Mouse (Mus musculus) kidney, embryonic 15.5 days (tissue): Measurements from ENCODE around the gene Phyhd1. TPM values are rescaled to one million over a fixed set of nuclear protein-coding genes. Genes with fewer than 3 reads are reported as not detected.

Experiments
- ATAC-seq: fragments of 200-750 bp; cut with Nextera tagmentation; replicated peaks from 2 replicates; pipeline ENCODE4 v1.8.0; 2017; ENCODE audit warnings: moderate TSS enrichment; ENCODE audit not compliant: low FRiP score
- H3K27ac ChIP-seq: fragments of 300-500 bp; sonication (generic); 2 replicates; pipeline ENCODE4 v1.5.1; 2015; ENCODE audit warnings: mild to moderate bottlenecking, inconsistent platforms
- H3K27me3 ChIP-seq: fragments of 300-500 bp; sonication (generic); 2 replicates; pipeline ENCODE4 v1.6.1; 2015; ENCODE audit warnings: inconsistent platforms
- H3K36me3 ChIP-seq: fragments of 300-500 bp; sonication (generic); 2 replicates; pipeline ENCODE4 v1.6.1; 2015; ENCODE audit warnings: inconsistent platforms
- H3K4me1 ChIP-seq: fragments of 300-500 bp; sonication (generic); 2 replicates; pipeline ENCODE4 v1.6.1; 2015; ENCODE audit warnings: inconsistent platforms
- H3K4me2 ChIP-seq: fragments of 300-500 bp; sonication (generic); 2 replicates; pipeline ENCODE4 v1.6.1; 2015; ENCODE audit warnings: moderate library complexity, mild to moderate bottlenecking, inconsistent platforms
- H3K4me3 ChIP-seq: fragments of 300-500 bp; sonication (generic); replicated peaks from 2 replicates; pipeline ENCODE4 v1.5.1; 2015; ENCODE audit warnings: mild to moderate bottlenecking, inconsistent platforms
- H3K9ac ChIP-seq: fragments of 300-500 bp; sonication (generic); 2 replicates; pipeline ENCODE4 v1.6.1; 2015; ENCODE audit warnings: mild to moderate bottlenecking, inconsistent platforms
- H3K9me3 ChIP-seq: fragments of 300-500 bp; sonication (generic); replicated peaks from 2 replicates; pipeline ENCODE4 v1.6.1; 2016; ENCODE audit warnings: inconsistent platforms
- WGBS: fragments of 180-500 bp; shearing (Covaris S2); methylation state at CpG from one replicate; pipeline ENCODE4 v1.1.7; 2015; ENCODE audit warnings: mixed read lengths; 5-methylcytosine and 5-hydroxymethylcytosine counted together
- polyA plus RNA-seq: library from polyadenylated mRNA; unstranded; fragments of >200 nt; fragmentation: Nextera tagmentation; extraction: Ambion mirVana; gene quantifications from 2 replicates; pipeline ENCODE4 v1.2.1, GENCODE M21; 2015

The Phyhd1 gene
- polyA plus RNA-seq, 1 experiment from 2014 or later, result 13.3 TPM

DNA sequence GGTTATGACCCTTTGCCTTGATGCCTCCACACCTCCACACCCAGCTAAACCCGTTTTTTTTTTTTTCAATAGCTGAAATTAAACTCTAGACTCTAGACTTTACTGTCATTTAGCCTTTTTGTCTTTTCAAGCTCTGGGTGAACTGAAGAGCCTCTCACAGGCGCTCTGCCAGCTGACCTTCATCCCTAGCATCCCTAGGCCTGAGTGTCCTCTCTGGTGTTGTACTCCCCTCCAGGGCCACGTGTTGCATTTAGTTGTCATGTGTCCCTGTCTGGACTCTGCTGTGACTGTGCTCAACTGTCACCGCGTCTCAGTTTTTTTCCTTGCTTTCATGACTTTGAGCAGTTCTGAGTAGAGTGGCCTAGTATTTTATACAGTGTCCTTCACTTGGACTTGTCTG lies 34.0 kb downstream of the Phyhd1 start:
- no peaks in the 10 kb centered on the region for H3K27me3 ChIP-seq
- no peak overlapping the region for H3K9ac ChIP-seq
- H3K36me3 ChIP-seq, result peaks cover 80% of the 10 kb centered on the region
- ATAC-seq, result no peak
- 91% methylated on average over 5 of the region's 5 CpGs for WGBS
- no peak overlapping the region for H3K27ac ChIP-seq
- no peaks in the 10 kb centered on the region for H3K9me3 ChIP-seq
- H3K4me3 ChIP-seq, result no peak overlapping the region
- H3K4me1 ChIP-seq, result no peaks in the 10 kb centered on the region
- H3K4me2 ChIP-seq, result no peak overlapping the region

DNA sequence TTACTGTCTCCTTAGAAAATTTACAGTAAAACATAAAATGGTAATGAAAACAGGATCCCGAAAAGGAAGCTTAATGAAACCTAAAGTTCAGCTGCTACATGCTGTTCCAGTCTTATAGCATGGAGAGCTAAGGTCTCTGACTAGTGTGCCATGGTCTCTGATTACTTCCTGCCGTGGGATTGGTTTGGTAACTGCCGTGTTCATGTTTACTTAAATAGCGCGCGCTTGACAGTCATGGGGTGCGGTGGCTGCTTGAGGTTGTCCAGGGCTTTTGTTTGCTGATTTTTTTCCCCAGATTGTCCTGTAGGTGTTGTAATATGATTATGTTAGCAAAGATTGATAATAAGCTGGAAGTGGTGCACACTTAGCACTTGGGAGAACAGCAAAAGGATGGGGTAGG lies 40.1 kb downstream of the Phyhd1 start:
- Histone ChIP-seq H3K4me2 (no peak overlapping the region), H3K9me3 (no peaks in the 10 kb centered on the region), H3K4me1 (no peaks in the 10 kb centered on the region), H3K27ac (no peak overlapping the region), H3K4me3 (no peak overlapping the region), H3K9ac (no peak overlapping the region), H3K27me3 (no peaks in the 10 kb centered on the region), H3K36me3 (peaks cover 99% of the 10 kb centered on the region)
- no peak for ATAC-seq
- WGBS, result 96% methylated on average over 7 of the region's 7 CpGs

- no peak overlapping the region for H3K4me3 ChIP-seq
- H3K4me2 ChIP-seq, result no peak overlapping the region
- H3K27ac ChIP-seq, result no peak overlapping the region
- H3K27me3 ChIP-seq, result no peaks in the 10 kb centered on the region
- H3K4me1 ChIP-seq, result no peaks in the 10 kb centered on the region
- H3K36me3 ChIP-seq, result peaks cover 98% of the 10 kb centered on the region
- no peak for ATAC-seq
- H3K9ac ChIP-seq, result no peak overlapping the region
- no peaks in the 10 kb centered on the region for H3K9me3 ChIP-seq
- 82% methylated on average over 3 of the region's 3 CpGs for WGBS
Observed at GRCm38 (mm10) chr2:30309351-30309750, 43.3 kb downstream of the Phyhd1 start.

DNA sequence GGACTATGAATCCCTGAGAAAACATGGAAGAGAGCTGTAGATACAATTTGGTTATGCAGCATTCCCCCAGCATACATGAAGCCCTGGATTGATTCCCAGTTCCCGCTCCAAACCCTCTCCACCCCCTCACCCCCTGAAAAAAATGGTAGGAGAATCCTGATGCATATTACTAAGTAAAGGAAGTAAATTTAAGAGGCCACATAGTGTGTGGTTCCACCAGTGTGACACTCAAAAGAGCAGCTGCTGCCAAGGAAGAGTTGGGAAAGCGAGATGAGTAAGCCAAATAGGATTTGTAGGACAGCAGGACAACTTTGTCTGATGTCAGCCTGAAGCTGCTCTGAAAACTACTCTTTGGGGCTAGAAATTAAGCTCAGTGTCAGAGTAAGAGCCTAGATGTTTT lies 45.5 kb downstream of the Phyhd1 start:
- no peak overlapping the region for H3K9ac ChIP-seq
- H3K4me1 ChIP-seq, result no peaks in the 10 kb centered on the region
- 87% methylated on average over 2 of the region's 2 CpGs for WGBS
- H3K36me3 ChIP-seq, result peaks cover 98% of the 10 kb centered on the region
- H3K27me3 ChIP-seq, result no peaks in the 10 kb centered on the region
- no peak overlapping the region for H3K4me3 ChIP-seq
- ATAC-seq, result no peak
- H3K4me2 ChIP-seq, result no peak overlapping the region
- H3K9me3 ChIP-seq, result no peaks in the 10 kb centered on the region
- no peak overlapping the region for H3K27ac ChIP-seq

DNA sequence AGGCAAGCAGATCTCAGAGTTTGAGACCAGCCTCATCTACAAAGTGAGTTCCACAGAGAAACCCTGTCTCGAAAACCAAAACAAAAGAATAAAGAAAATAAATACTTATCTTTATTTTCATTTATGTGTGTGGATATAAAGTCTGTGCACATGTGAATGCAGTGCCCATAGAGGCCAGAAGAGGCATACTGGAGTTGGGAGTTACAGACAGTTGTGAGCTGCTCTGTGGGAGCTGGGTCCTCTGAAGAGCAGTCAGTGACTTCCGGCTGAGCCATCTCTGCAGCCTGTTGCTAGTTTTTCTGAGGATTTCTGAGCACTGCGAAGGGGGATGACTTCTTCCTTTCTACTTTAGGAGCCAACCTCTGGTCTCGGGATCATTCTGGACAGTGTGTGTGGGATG lies 50.1 kb downstream of the Phyhd1 start:
- H3K4me2 ChIP-seq, result no peak overlapping the region
- peaks cover 89% of the 10 kb centered on the region for H3K36me3 ChIP-seq
- no peaks in the 10 kb centered on the region for H3K27me3 ChIP-seq
- H3K9ac ChIP-seq, result no peak overlapping the region
- H3K4me1 ChIP-seq, result no peaks in the 10 kb centered on the region
- no peak for ATAC-seq
- no peak overlapping the region for H3K27ac ChIP-seq
- no peaks in the 10 kb centered on the region for H3K9me3 ChIP-seq
- H3K4me3 ChIP-seq, result no peak overlapping the region
- WGBS, result 93% methylated on average over 4 of the region's 4 CpGs

DNA sequence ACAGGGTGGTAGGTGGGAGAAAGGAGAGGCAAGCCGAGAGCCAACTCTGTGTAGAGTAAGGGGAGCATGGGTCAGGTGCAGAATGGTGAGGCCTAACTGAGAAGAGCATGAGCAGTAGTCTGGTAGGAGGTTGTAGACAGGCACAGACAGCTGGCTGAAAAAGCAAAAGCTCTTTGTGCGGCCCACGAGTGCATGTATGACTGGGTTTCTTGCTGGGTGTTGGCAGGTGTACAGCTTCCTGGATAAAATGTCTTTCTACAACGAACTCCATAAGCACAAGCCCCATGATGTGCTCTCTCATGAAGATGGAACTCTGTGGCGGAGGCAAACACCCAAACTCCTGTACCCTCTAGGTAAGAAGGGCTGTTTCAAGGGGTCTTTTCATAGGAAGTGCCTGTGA lies 51.0 kb downstream of the Phyhd1 start:
- Histone ChIP-seq H3K36me3 (peaks cover 91% of the 10 kb centered on the region), H3K9ac (no peak overlapping the region)

GRCm38 (mm10) chr2:30319260-30319659 lies 53.3 kb downstream of the Phyhd1 start:
- Histone ChIP-seq H3K27ac (no peak overlapping the region), H3K9me3 (no peaks in the 10 kb centered on the region), H3K4me2 (no peak overlapping the region), H3K9ac (no peak overlapping the region), H3K36me3 (peaks cover 91% of the 10 kb centered on the region), H3K27me3 (no peaks in the 10 kb centered on the region), H3K4me1 (no peaks in the 10 kb centered on the region), H3K4me3 (no peak overlapping the region)
- 77% methylated on average over 4 of the region's 4 CpGs for WGBS
- no peak for ATAC-seq

More for the DNA sequence above, 51.0 kb downstream of the Phyhd1 start:
- no peak for ATAC-seq
- no peak overlapping the region for H3K27ac ChIP-seq
- no peaks in the 10 kb centered on the region for H3K27me3 ChIP-seq
- no peaks in the 10 kb centered on the region for H3K9me3 ChIP-seq
- no peak overlapping the region for H3K4me2 ChIP-seq
- no peak overlapping the region for H3K4me3 ChIP-seq
- H3K4me1 ChIP-seq, result no peaks in the 10 kb centered on the region
- WGBS, result 95% methylated on average over 5 of the region's 5 CpGs

DNA sequence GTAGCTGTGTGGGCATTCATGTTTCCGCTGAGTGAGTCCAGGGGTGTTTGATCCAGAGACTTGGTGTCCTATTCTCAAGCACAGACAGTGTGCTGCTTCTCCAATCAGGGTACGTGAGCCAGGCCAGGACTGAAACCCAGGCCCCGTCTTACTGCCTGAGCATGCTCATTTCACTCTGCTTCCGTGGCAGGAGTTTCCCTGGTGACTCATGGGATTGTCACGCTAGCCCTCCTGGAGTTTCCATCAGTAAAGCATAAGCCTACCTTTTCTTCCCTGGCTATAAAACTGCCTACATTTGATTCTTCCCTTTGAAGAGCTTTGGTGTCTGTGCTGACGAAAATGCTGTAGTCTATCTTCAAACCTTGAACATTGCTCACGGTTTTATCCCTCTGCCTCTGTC lies 57.1 kb downstream of the Phyhd1 start:
- Histone ChIP-seq H3K27ac (no peak overlapping the region), H3K9ac (no peak overlapping the region), H3K9me3 (no peaks in the 10 kb centered on the region), H3K27me3 (no peaks in the 10 kb centered on the region), H3K4me3 (no peak overlapping the region), H3K36me3 (peaks cover 91% of the 10 kb centered on the region), H3K4me1 (no peaks in the 10 kb centered on the region), H3K4me2 (no peak overlapping the region)
- 91% methylated on average over 7 of the region's 7 CpGs for WGBS
- no peak for ATAC-seq

GRCm38 (mm10) chr2:30325296-30325695 lies 59.3 kb downstream of the Phyhd1 start:
- no peak for ATAC-seq
- Histone ChIP-seq H3K36me3 (peaks cover 99% of the 10 kb centered on the region), H3K9ac (no peak overlapping the region), H3K4me2 (no peak overlapping the region), H3K9me3 (no peaks in the 10 kb centered on the region), H3K27ac (no peak overlapping the region), H3K4me3 (no peak overlapping the region), H3K27me3 (no peaks in the 10 kb centered on the region), H3K4me1 (no peaks in the 10 kb centered on the region)
- 94% methylated on average over 5 of the region's 5 CpGs for WGBS

DNA sequence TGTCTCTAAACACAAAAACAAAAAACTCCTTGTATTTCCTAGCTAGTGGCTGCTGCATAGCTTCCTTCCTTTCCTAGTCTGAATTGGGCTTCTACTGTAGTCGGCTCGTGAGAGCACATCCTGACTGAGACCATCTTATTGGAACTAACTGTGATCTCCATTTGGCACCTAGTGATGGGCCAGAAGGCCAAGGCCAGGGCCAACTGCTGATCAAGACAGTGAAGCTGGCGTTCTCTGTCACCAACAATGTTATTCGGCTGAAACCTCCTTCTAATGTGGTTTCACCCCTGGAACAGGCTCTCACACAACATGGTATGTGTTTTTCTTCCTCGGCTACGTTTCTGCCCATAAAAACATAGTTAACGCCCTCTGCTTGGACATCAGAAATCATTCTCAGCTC lies 61.3 kb downstream of the Phyhd1 start:
- ATAC-seq, result no peak
- H3K9me3 ChIP-seq, result no peaks in the 10 kb centered on the region
- H3K36me3 ChIP-seq, result peaks cover 99% of the 10 kb centered on the region
- H3K4me1 ChIP-seq, result no peaks in the 10 kb centered on the region
- no peaks in the 10 kb centered on the region for H3K27me3 ChIP-seq
- WGBS, result 91% methylated on average over 7 of the region's 7 CpGs
- H3K27ac ChIP-seq, result no peak overlapping the region
- no peak overlapping the region for H3K4me3 ChIP-seq
- H3K9ac ChIP-seq, result no peak overlapping the region
- no peak overlapping the region for H3K4me2 ChIP-seq

- no peak overlapping the region for H3K27ac ChIP-seq
- no peak overlapping the region for H3K4me2 ChIP-seq
- peaks cover 99% of the 10 kb centered on the region for H3K36me3 ChIP-seq
- WGBS, result 85% methylated on average over 3 of the region's 3 CpGs
- H3K4me3 ChIP-seq, result no peak overlapping the region
- ATAC-seq, result no peak
- no peak overlapping the region for H3K9ac ChIP-seq
- H3K4me1 ChIP-seq, result no peaks in the 10 kb centered on the region
- H3K9me3 ChIP-seq, result no peaks in the 10 kb centered on the region
- no peaks in the 10 kb centered on the region for H3K27me3 ChIP-seq
Observed at GRCm38 (mm10) chr2:30328791-30329190, 62.8 kb downstream of the Phyhd1 start.
